Mouse (Mus musculus): ENCODE results near the gene Igsf1.

The Igsf1 gene

GRCm38 (mm10) chrX:49797213-49798019 lies at the start of gene Igsf1:
TSS of gene Igsf1 (minus strand) at chrX:49797749.
- in situ Hi-C loops (cut with MboI, MseI): no loop called here

- in situ Hi-C loops (cut with MboI, MseI): no loop called here
Measured at GRCm38 (mm10) chrX:49770828-49771227, 26.7 kb downstream of the Igsf1 start.

DNA sequence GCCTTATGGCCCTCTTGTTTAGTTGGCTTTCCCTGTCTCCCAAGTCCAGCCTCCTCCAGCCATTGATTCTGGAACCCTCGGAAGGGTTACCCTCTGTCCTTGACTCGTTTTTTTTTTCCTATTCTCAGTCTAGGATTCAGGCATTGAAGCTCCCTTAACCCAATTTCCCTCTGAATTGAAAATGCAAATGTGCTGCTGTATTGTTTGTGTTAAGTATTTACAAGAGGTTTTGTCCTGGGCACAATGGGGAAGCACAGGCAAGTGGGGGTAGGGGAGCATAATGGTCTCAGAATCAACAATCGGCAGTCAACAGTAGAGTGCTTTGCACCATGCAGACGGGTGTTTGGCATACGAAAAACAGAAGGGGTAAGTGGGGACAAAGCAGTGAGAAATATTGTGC lies 52.4 kb downstream of the Igsf1 start:
- in situ Hi-C loops (cut with MboI, MseI): loop anchor here (25.0 kb wide), 1 partner anchor 1067 kb away; no protein-coding TSS in a partner anchor

- in situ Hi-C loops (cut with MboI, MseI): loop anchor here (25.0 kb wide), 1 partner anchor 1077 kb away; no protein-coding TSS in a partner anchor
Measured at GRCm38 (mm10) chrX:49734959-49735358, 62.6 kb downstream of the Igsf1 start, which contains the start of gene Olfr1321. TSS of gene Olfr1321 (minus strand) at chrX:49735059.
